Mouse (Mus musculus) hindbrain, postnatal 0 days (tissue): Measurements from ENCODE around the gene Usp7. TPM values are rescaled to one million over a fixed set of nuclear protein-coding genes. Genes with fewer than 3 reads are reported as not detected.

Experiments
- ATAC-seq: fragments of 200-750 bp; cut with Nextera tagmentation; 2 replicates; pipeline ENCODE4 v1.8.0; 2017; ENCODE audit warnings: mild to moderate bottlenecking, moderate TSS enrichment, moderate library complexity
- DNase-seq: peaks from one replicate; pipeline ENCODE4 v3.0.0-alpha.2; 2015; ENCODE audit warnings: low spot score
- H3K27ac ChIP-seq: fragments of 300-500 bp; sonication (generic); 2 replicates; pipeline ENCODE4 v1.5.1; 2014; ENCODE audit warnings: mild to moderate bottlenecking
- H3K27me3 ChIP-seq: fragments of 300-500 bp; sonication (generic); 2 replicates; pipeline ENCODE4 v1.6.1; 2014; ENCODE audit warnings: low read length, mixed read lengths; ENCODE audit not compliant: insufficient read depth
- H3K36me3 ChIP-seq: fragments of 300-500 bp; sonication (generic); 2 replicates; pipeline ENCODE4 v1.6.1; 2014; ENCODE audit warnings: low read length, mixed read lengths; ENCODE audit not compliant: insufficient read depth
- H3K4me1 ChIP-seq: fragments of 300-500 bp; sonication (generic); 2 replicates; pipeline ENCODE4 v1.6.1; 2014; ENCODE audit warnings: antibody characterized with exemption, low read length, mixed read lengths; ENCODE audit not compliant: insufficient read depth
- H3K4me2 ChIP-seq: fragments of 300-500 bp; sonication (generic); 2 replicates; pipeline ENCODE4 v1.6.1; 2014; ENCODE audit warnings: low read depth, mild to moderate bottlenecking, low read length, moderate library complexity, mixed read lengths
- H3K4me3 ChIP-seq: fragments of 300-500 bp; sonication (generic); 2 replicates; pipeline ENCODE4 v1.5.1; 2014; ENCODE audit warnings: low read length
- H3K9ac ChIP-seq: fragments of 300-500 bp; sonication (generic); replicated peaks from 2 replicates; pipeline ENCODE4 v1.6.1; 2014; ENCODE audit warnings: mild to moderate bottlenecking, low read length, moderate library complexity, mixed read lengths
- H3K9me3 ChIP-seq: fragments of 300-500 bp; sonication (generic); 2 replicates; pipeline ENCODE4 v1.6.1; 2016; ENCODE audit warnings: low read length, mixed read lengths
- CTCF ChIP-seq: IDR thresholded peaks from 2 replicates; pipeline ENCODE4 v1.5.1; 2016; ENCODE audit warnings: antibody characterized with exemption, control low read depth, low read depth
- WGBS: fragments of 180-500 bp; shearing (Covaris S2); extraction: QIAGEN DNeasy Blood & Tissue Kit; methylation state at CpG from one replicate; pipeline ENCODE4 v1.1.7; 2014; 5-methylcytosine and 5-hydroxymethylcytosine counted together
- polyA plus RNA-seq: library from polyadenylated mRNA; unstranded; fragments of >200 nt; fragmentation: Nextera tagmentation; extraction: Ambion mirVana; gene quantifications from 2 replicates; pipeline ENCODE4 v1.2.1, GENCODE M21; 2015
- total RNA-seq: library from RNA; depleted of rRNA; stranded (reverse); fragments of >200 nt; gene quantifications from 2 replicates; pipeline ENCODE4 v1.2.3, GENCODE M21; 2014

Usp7 gene
- total and polyA plus RNA-seq, 2 experiments from 2014 or later = 18.9 to 83.7 TPM

DNA sequence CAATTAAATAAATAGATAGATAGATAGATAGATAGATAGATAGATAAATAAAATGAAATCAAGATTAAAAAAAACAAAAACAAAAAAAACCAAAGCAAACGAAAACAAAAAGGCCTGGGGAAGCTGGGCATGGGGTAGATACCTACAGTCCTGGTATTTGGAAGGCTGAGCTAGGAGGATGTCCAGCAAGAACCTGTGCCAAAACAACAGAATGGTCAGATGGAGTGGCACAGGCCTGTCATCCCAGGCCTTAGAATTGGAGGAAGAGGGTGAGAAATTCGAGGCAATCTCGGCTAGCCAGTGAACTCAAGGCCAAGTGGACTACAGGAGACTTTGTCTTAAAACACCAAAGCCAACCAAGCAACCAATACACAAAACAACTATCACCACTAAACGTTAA, 25.8 kb upstream of the Usp7 start:
- no peak overlapping the region for H3K4me3 ChIP-seq
- H3K9me3 ChIP-seq = no peaks in the 10 kb centered on the region
- ATAC-seq (no peak), DNase-seq (no peak)
- no peaks in the 10 kb centered on the region for H3K4me1 ChIP-seq
- no peaks in the 10 kb centered on the region for H3K27me3 ChIP-seq
- H3K9ac ChIP-seq = no peak overlapping the region
- H3K36me3 ChIP-seq = no peaks in the 10 kb centered on the region
- TF ChIP-seq CTCF = no peak
- no peak overlapping the region for H3K4me2 ChIP-seq
- 76% methylated on average over 4 of the region's 4 CpGs for WGBS
- H3K27ac ChIP-seq = no peak overlapping the region

DNA sequence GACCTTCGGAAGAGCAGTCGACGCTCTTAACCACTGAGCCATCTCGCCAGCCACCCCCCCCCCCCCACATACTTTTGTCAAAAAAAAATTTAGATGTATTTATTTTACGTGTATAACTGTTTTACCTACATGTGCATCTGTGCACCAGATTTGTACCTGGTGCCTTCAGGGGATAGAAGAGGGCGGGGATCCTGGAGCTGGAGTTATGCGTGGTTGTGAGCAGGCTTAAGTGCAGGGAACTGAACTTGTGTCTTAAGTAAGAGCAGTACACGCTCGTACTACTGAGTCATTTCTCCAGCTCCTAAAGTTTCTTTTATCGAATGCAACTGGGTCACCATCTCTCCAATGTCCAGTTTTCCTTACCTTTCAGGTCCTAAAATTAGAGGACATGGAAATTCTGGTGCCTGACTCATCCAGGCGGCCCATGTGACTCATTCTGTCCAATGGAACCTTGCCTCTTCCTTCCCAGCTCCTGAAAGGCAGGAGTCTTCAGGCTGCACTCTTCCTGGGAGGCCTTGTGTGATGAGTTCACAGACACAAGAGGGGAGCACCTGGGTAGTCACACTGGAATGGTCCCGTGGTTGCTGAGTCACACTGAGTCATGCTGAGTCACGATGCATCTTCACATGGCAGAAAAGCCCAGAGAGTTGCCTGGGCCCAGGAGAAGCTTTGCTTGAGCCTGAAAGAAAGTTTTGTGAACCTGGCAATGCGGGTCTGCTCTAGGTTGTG, 18.5 kb upstream of the Usp7 start:
- no peak overlapping the region for H3K27ac ChIP-seq
- no peak for ATAC-seq
- H3K4me3 ChIP-seq = no peak overlapping the region
- no peak overlapping the region for H3K4me2 ChIP-seq
- no peak overlapping the region for H3K9ac ChIP-seq
- no peak for DNase-seq
- H3K9me3 ChIP-seq = no peaks in the 10 kb centered on the region
- H3K4me1 ChIP-seq = no peaks in the 10 kb centered on the region
- H3K36me3 ChIP-seq = no peaks in the 10 kb centered on the region
- no peak for TF ChIP-seq CTCF
- H3K27me3 ChIP-seq = no peaks in the 10 kb centered on the region
- 91% methylated on average over 14 of the region's 14 CpGs for WGBS

GRCm38 (mm10) chr16:8806703-8807102, 14.6 kb upstream of the Usp7 start:
- ATAC-seq (no peak), DNase-seq (peak; percentile 33)
- Histone ChIP-seq H3K27me3 (no peaks in the 10 kb centered on the region), H3K4me3 (no peak overlapping the region), H3K9me3 (no peaks in the 10 kb centered on the region), H3K4me1 (no peaks in the 10 kb centered on the region), H3K36me3 (no peaks in the 10 kb centered on the region), H3K4me2 (no peak overlapping the region), H3K27ac (no peak overlapping the region), H3K9ac (no peak overlapping the region)
- WGBS = 23% methylated on average over 4 of the region's 4 CpGs
- TF ChIP-seq CTCF = peak; percentile 68

- H3K9me3 ChIP-seq = no peaks in the 10 kb centered on the region
- H3K9ac ChIP-seq = no peak overlapping the region
- H3K27me3 ChIP-seq = no peaks in the 10 kb centered on the region
- H3K4me1 ChIP-seq = no peaks in the 10 kb centered on the region
- H3K4me2 ChIP-seq = no peak overlapping the region
- H3K27ac ChIP-seq = no peak overlapping the region
- 79% methylated on average over 2 of the region's 2 CpGs for WGBS
- DNase-seq (no peak), ATAC-seq (no peak)
- no peak for TF ChIP-seq CTCF
- no peak overlapping the region for H3K4me3 ChIP-seq
- H3K36me3 ChIP-seq = no peaks in the 10 kb centered on the region
Observed at GRCm38 (mm10) chr16:8795906-8796305, 3.8 kb upstream of the Usp7 start.

DNA sequence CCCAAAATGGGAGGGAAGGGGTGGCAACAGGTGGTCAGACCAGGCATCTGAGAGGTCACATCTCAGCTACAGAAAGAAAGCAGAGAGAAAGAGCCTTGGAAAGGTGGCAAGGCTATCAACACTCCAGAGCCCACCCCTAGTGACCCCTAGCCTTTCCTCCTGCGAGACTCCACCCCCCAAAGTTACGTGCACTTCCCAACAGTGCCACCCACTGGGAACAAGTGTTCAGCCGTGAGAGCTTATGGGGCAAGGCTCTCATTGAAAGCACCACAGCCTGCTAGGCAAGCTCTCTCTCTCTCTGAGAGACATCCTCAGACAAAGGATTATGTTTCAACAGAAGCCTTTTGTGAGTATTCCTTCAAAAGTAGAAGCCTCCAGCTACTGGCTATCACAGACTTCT, 2.8 kb upstream of the Usp7 start:
- H3K9me3 ChIP-seq = no peaks in the 10 kb centered on the region
- no peaks in the 10 kb centered on the region for H3K4me1 ChIP-seq
- H3K27ac ChIP-seq = no peak overlapping the region
- no peak overlapping the region for H3K9ac ChIP-seq
- TF ChIP-seq CTCF = peak; percentile 5; the same call in 1 of the 2 replicates
- H3K36me3 ChIP-seq = no peaks in the 10 kb centered on the region
- H3K27me3 ChIP-seq = no peaks in the 10 kb centered on the region
- H3K4me3 ChIP-seq = no peak overlapping the region
- H3K4me2 ChIP-seq = no peak overlapping the region
- DNase-seq = no peak
- WGBS = 7% methylated on average over 3 of the region's 3 CpGs
- ATAC-seq = no peak

GRCm38 (mm10) chr16:8790886-8791285, 1.2 kb downstream of the Usp7 start:
- 81% methylated on average over 4 of the region's 4 CpGs for WGBS
- H3K4me3 ChIP-seq = no peak overlapping the region
- ATAC-seq (no peak), DNase-seq (no peak)
- no peak overlapping the region for H3K9ac ChIP-seq
- no peak overlapping the region for H3K27ac ChIP-seq
- H3K27me3 ChIP-seq = no peaks in the 10 kb centered on the region
- H3K4me1 ChIP-seq = no peaks in the 10 kb centered on the region
- no peaks in the 10 kb centered on the region for H3K9me3 ChIP-seq
- H3K36me3 ChIP-seq = no peaks in the 10 kb centered on the region
- TF ChIP-seq CTCF = no peak
- H3K4me2 ChIP-seq = no peak overlapping the region

GRCm38 (mm10) chr16:8784753-8785152, 7.4 kb downstream of the Usp7 start:
- H3K36me3 ChIP-seq = no peaks in the 10 kb centered on the region
- no peak for ATAC-seq
- no peaks in the 10 kb centered on the region for H3K9me3 ChIP-seq
- no peaks in the 10 kb centered on the region for H3K27me3 ChIP-seq
- no peaks in the 10 kb centered on the region for H3K4me1 ChIP-seq
- WGBS = 67% methylated on average over 3 of the region's 3 CpGs
- no peak overlapping the region for H3K4me3 ChIP-seq
- no peak for TF ChIP-seq CTCF
- H3K9ac ChIP-seq = no peak overlapping the region
- DNase-seq = no peak
- no peak overlapping the region for H3K27ac ChIP-seq
- H3K4me2 ChIP-seq = no peak overlapping the region
